Mouse (Mus musculus): ENCODE data around the gene Dgki. TPM values are rescaled to one million over a fixed set of nuclear protein-coding genes. Genes with fewer than 3 reads are reported as not detected.

The Dgki gene
- polyA plus RNA-seq, 1 experiment from 2014 or later = 0.14 TPM

- no peak for DNase-seq (ENCODE audit: low spot score)
Measured at GRCm38 (mm10) chr6:37297744-37298482, 2.1 kb downstream of the Dgki start.

DNA sequence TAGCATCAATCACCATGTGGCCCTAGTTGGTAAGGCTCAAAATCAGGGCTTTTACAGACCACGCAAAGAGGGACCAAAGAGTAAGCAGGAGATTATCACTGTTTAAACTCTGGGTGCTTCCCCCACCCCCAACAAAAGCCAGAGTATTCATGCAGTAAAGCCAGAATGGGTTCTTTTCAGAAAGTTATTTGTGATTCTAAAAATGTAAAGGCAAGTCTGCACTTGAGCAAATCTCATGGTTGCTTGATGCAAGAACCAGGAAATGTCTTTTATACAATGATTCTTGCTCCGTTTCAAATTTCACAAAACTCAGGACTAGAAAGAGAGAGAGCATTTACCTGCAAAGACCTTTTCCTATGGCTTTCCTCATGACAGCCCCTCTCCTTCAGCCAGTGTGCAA, 7.9 kb downstream of the Dgki start:
- no peak for DNase-seq (ENCODE audit: low spot score)

GRCm38 (mm10) chr6:37291171-37291570, 8.8 kb downstream of the Dgki start:
- no peak for DNase-seq (ENCODE audit: low spot score)

DNA sequence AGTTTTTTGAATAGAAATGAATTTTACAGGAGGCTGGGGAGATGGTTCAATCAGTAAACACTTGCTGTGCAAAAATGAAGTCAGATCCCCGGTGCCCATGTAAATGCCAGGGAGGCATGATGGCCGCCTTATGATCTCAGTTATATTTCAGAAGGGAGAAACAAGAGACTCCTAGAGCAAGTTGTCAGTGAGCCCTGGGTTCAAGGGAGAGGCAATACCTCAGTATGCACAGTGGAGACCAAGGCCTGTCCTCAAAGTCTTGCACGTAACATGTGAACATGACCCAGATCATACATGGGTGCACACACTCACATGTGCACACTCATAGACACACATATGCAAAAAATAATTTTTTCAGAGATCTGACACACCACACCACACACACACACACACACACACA, 9.3 kb downstream of the Dgki start:
- DNase-seq (ENCODE audit: low spot score) = no peak

DNA sequence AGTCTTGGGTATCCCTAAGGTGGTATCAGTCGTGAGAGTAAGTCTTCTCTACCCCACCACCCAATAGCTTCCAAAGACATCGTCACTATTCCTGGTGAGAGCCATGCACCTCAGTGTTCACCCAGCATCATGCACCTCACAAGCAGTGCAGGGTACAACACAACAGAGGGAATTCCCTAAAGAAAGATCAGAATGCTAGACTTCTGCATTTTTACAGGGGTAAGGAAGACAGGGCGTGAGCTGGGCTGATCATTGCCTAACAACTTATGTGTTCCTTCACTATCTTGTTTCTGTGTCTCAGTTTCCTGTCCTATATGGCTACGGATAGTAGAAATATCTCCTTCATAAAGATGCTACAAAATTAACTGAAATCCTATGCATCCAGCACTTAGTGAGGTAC, 13.8 kb downstream of the Dgki start:
- no peak for DNase-seq (ENCODE audit: low spot score)

- no peak for DNase-seq (ENCODE audit: low spot score)
Measured at GRCm38 (mm10) chr6:37284879-37285278, 15.1 kb downstream of the Dgki start.

GRCm38 (mm10) chr6:37283336-37283735, 16.6 kb downstream of the Dgki start:
- DNase-seq (ENCODE audit: low spot score) = no peak

GRCm38 (mm10) chr6:37282659-37283058, 17.3 kb downstream of the Dgki start:
- no peak for DNase-seq (ENCODE audit: low spot score)

GRCm38 (mm10) chr6:37276834-37277715, 22.9 kb downstream of the Dgki start:
- DNase-seq (ENCODE audit: low spot score) = no peak

DNA sequence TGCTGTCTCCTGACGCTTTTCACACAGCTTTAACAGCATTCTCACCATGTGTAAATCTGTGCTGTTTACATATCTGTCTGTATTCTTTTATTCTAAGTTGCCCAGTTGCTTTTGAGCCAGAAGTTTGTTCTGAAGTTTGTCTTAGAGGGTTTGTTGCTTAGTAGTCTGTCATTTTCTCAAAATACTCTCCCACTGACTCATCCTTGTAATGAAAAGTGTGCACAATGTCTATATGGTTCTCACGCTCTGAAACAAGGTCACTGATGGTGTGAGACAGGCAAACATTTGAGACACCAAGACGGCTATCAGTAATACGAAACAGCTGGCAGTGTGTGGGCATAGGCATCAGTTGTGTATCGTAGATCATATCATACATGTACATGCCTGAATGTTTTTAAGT, 23.8 kb downstream of the Dgki start:
- DNase-seq (ENCODE audit: low spot score) = no peak

DNA sequence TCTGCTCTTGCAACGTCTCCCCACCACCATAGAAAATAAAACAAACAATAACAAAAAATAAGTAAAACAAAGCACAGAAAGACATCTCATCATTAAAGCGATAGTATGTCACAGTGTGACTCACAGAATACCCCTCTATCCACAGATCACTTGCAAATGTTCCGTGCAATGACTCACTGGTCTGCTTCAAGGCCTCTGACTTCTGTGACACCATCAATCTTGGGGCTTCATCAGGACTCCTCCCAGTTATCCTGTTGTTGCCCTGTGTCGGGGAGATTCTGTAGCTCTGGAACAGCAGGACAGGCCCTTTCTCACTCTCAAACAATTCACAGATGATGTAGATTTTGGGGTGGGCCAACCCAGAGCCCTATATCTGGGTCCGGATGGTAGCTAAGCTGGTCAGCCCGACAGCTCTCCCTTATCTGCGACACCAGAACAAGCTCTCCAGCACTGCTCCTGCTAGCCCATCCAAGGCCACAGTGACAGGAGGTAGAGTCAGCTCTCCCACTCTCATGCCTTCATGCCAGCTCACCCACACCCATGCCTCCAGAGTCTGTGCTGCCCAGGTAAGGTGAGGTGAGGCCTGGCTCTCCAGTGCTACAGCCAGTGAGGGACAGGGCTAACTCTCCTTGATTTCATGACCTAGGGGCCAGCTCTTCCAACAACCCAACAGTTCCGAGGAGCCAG, 28.9 kb downstream of the Dgki start:
- DNase-seq (ENCODE audit: low spot score) = no peak

DNA sequence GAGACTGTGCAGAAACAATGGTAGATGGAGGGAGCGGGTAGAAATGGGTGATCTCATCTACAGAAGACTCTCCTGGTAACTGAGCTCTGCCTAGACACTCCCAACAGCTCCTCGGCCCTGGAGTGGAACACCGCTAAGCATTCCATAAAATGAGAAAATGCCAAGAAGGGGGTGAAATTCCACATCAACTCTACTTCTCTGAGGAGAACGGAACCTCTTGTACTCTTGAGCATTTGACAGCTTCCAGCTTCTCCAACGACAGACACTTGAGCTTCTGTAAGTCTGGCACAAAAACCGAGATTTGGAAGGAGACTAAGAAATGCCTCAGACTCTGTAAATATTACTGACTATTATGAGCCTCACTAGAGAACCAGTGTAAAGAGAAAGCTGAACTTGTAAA, 31.4 kb downstream of the Dgki start:
- DNase-seq (ENCODE audit: low spot score) = no peak

- DNase-seq (ENCODE audit: low spot score) = no peak
Measured at GRCm38 (mm10) chr6:37267952-37268351, 32.0 kb downstream of the Dgki start.

DNA sequence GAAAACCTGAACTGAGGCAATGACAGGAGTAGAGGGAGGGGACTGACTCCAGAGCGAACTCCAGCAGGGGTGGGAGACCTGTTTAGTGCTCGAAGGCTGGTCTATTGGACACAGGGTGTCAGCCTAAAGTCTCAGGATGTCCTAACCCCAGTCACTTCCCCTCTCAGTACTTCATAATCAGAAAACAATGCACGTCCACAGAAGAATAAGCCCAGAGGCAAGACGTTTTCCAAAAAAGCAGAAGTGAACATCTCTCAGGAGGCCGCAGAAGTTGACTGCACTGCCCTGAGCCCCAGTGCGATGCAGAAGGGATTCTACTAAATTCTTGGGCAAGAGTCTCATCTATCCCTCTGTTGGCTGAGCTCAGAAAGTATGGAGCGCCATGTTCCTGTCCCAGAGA, 37.5 kb downstream of the Dgki start:
- no peak for DNase-seq (ENCODE audit: low spot score)

GRCm38 (mm10) chr6:37261236-37261852, 38.6 kb downstream of the Dgki start:
- DNase-seq (ENCODE audit: low spot score) = no peak

DNA sequence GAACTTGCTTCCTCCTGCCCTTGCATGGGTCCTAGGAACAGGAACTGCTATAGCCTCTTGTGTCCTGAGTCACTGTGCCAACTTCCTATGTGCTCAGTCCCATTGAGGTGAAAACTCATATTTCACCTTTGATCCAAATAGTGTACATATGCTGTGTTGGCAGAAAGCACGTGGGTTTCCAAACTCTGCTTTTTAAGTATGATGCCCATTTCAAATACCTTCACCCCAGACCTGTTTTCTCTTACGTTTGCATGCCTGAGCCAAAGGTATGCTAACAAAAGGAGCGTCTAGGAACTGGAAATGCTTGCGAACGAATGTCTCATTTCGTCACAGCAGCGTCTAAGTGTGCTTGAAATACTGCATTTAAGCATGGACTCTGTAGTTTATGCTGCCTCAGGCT, 41.3 kb downstream of the Dgki start:
- DNase-seq (ENCODE audit: low spot score) = no peak

DNA sequence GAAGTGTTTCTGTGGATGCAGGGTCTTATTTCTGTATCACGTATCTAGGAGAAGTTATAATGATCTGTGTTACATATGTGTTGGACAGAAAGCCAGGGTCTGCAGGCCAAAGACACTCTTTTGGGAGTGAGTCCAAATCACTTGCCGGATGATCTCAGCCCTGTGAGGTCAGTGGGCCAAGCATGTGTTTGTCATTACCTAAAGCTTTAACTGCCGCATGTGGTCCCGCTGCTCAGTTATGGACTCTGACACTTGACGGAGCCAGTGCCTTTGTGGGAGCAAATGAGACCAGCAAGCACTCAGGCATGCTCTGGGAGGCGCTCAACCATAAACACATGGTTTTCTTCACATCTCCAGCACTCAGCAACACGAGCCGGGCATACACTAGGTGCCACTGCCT, 45.8 kb downstream of the Dgki start:
- DNase-seq (ENCODE audit: low spot score) = no peak

DNA sequence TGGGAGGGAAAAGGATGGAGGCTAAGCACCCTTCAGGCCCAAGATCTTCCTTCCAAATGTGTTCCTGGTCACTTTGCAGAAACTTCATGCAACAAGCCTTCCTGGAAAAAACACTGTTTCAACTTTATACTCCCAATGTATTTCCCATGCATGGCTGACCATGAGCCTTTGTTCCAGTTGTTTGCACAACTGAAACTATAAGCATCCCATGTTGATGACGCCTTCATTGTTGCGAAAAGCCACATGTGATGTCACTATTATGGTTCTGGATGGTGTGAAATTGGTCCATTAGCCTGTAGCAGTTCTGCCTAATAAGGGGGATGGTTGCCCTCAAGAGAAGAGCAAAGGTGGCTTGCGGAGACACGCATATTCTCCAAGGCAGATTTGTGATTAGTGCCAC, 47.4 kb downstream of the Dgki start:
- no peak for DNase-seq (ENCODE audit: low spot score)

DNA sequence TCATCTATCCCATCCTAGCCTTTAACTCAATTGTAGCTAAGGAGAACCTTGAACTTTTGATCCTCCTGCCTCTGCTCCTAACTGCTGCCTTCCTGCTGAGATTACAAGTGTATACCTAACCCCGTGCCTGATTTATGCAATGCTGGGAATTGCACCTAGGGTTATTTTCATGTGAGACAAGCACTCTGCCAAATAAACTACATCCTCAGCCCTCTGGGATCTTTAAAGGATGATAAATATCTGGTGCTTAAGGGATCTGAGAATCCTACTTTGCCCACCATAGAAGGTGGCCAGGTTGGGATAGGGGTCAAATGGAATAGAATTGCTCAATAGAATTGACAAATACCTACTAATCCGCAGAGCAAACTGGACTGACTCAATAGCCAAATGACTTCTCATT, 49.3 kb downstream of the Dgki start:
- no peak for DNase-seq (ENCODE audit: low spot score)

GRCm38 (mm10) chr6:37245757-37246156, 54.2 kb downstream of the Dgki start:
- DNase-seq (ENCODE audit: low spot score) = no peak

DNA sequence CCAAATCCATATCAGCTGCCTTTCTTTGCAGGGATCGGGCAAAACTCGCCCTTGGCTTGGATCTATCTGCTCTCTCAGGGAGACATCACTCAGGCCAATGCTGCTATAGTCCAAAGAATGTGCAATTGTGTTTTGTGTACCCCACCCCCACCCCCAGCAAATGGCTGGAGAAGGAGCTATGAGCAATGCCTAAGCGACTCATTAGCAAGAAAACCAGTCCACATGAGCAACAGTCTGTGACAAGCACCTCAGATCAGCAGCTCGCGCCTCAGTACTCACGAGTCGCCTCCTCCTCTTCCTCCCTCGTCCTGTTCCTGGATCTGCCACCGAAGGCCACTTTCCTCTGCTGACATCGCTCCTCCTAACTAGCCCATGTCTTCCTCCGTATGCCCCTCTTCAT, 55.9 kb downstream of the Dgki start:
- DNase-seq (ENCODE audit: low spot score) = no peak

- no peak for DNase-seq (ENCODE audit: low spot score)
Measured at GRCm38 (mm10) chr6:37242769-37243121, 57.2 kb downstream of the Dgki start.
